Mouse (Mus musculus) liver, adult (tissue): ENCODE measurements around the gene Lpcat2.

ENCODE experiments used
- GATA4 ChIP-seq: IDR thresholded peaks from 2 replicates; pipeline ENCODE4 v1.6.1; 2014; ENCODE audit warnings: mild to moderate bottlenecking, low read length; ENCODE audit not compliant: insufficient replicate concordance

Lpcat2 gene

DNA sequence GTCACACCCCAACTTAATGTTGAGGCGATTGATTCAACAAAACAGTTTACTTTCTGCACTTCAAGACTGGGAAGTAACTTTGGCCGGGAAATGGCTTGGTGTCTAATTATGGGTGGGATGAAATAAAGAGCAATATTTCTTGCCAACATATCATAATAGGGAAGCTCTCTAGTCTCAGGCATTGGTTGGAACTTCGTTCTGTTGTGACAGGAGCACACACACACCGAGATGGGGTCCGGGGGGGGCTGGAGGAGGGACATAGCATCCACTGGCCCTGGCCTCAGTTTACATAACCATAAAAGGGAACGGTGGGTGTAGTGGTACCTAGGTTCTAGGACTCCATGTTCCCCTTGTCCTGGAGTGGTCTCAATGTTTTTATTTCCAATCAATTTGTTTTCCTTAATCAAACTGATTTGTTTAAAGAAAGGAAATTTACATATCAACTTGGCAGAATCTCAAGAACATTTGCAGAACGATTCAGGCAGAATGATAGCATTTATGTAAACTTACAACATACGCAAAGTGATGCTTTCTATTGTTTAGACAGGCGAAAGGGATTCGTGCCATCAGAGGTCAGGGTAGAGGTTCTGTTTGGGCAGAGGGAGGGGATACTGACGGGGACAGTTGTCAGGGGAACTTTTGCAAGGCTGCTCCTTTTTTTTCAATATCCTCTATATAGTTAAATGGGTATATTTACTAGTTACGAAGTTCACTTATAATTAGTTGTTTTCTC is 95.7 kb downstream of the Lpcat2 start:
- no peak for TF ChIP-seq GATA4

- TF ChIP-seq GATA4 = no peak
Measured at GRCm38 (mm10) chr8:92954044-92954443, 98.9 kb downstream of the Lpcat2 start.

DNA sequence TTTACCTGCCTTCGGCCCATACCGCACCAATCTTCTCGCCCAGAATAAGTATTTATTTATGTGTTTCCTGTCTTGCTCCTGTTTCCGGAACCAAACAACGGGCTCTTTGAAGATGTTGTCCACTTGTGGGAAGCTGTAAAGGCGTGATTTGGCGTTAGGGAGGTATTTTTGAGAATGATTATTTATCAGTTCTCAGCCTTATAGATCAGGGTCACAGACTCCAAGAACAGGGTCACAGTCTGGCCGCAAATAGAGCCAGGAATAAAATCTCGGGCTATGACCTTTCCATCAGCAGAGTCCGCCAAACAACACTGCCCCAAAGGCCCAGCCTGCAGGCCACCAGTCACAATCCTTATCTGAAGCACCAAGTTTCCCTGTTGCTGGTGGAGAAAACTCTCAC is 104.6 kb downstream of the Lpcat2 start, which contains the start of gene Slc6a2:
TSS of gene Slc6a2 (plus strand) at position 301 of the 400 bp plus-strand sequence.
- TF ChIP-seq GATA4 = no peak

DNA sequence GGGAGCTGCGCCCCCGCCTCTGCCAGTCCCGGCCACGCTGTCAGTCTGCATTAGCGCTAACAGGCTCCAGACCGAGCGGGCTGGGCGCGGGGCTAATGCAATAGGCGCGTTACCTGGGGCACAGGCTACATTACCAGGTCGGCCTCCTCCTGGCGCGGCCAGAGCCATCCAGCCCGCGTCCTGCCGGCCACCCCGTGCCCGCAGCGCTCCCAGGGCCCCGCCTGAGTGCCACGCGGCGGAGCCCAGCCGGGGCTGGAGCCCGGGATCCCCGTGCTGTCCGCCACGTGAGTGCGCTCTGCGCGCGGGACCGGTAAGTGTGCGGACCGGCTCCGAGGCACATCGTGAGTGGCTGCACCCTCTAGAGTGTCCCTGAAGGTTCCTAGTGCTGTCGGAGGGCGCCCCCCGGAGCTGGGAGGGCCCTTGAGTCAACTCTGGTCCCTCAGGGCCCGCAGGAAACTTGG is 105.3 kb downstream of the Lpcat2 start:
- TF ChIP-seq GATA4 = no peak

DNA sequence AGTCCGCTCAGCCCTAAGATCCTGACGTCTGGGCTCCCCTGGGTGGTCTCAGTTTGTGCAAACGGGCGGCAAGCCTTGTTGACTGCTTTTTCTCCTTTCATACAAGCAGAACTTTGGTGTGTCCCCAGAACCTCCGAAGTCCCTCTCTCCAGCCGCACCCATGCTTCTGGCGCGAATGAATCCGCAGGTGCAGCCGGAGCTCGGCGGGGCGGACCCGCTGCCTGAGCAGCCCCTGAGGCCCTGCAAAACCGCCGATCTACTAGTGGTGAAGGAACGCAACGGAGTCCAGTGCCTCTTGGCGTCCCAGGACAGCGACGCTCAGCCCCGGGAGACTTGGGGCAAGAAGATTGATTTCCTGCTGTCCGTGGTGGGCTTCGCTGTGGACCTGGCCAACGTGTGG is 105.9 kb downstream of the Lpcat2 start:
- no peak for TF ChIP-seq GATA4

GRCm38 (mm10) chr8:92964556-92964955 is 109.4 kb downstream of the Lpcat2 start:
- no peak for TF ChIP-seq GATA4
